Mouse (Mus musculus): ENCODE results near the gene Lrsam1.

GRCm38 (mm10) chr2:32894097-32894496, 67.3 kb downstream of the Lrsam1 start:
- TF ChIP-seq CTCF (IDR thresholded peaks at IDR 0.05; ENCODE audit: control insufficient read depth, insufficient read depth, low read length) (no peak), POLR2A (IDR thresholded peaks at IDR 0.05; ENCODE audit: borderline replicate concordance, control insufficient read depth, low read depth, low read length) (no peak)
